Mouse (Mus musculus): ENCODE results near the gene Tat. TPM values are rescaled to one million over a fixed set of nuclear protein-coding genes. Genes with fewer than 3 reads are reported as not detected.
"Not testable (repeated sequence)": the region's sequence is repeated elsewhere in the genome, so short reads cannot be mapped to it uniquely, and the experiment has no call there.

Gene Tat
- polyA plus RNA-seq, 1 experiment = not detected

DNA sequence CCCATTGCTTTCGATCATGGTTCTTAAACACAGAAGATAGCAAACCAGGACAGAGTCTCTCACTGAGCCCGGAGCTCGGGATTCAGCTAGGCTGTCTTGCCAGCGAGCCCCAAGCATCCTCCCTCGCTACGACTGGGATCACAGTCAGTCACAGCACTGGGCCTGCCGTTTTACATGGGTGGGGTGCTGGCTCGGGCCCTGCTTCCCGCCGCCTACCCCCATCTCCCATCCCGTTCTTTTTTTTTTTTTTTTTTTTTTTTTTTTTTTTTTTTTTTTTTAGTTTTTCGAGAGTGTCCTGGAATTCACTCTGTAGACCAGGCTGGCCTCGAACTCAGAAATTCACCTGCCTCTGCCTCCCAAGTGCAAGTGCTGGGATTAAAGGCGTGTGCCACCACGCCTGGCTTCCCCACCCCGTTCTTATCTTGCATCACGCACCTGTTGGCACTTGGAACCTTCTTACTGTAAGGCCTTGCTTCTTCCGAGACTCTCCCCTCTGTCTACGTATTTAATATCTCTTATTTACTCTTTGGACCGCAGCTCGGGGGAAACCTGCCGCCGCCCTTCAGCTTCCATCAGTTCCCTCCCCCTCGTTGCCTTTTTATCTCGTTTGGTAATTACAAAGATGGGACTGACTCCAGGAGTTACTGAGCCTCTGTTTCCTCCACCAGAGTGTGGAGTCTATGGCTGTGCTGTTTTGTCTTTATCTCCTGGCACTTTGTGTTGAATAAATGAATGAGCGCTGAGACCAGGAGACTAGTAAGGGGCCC is 18.2 kb downstream of the Tat start:
- H3K36me3 ChIP-seq (ENCODE audit: control insufficient read depth, insufficient read depth) = no peaks in the 10 kb centered on the region
- no peaks in the 10 kb centered on the region for H3K79me3 ChIP-seq (ENCODE audit: low read depth)
- no peak overlapping the region for H3ac ChIP-seq (ENCODE audit: control insufficient read depth, insufficient read length, low read depth)
- TF ChIP-seq USF1 (IDR thresholded peaks at IDR 0.05; ENCODE audit: low read depth) (no peak), FOSL1 (IDR thresholded peaks at IDR 0.05; ENCODE audit: insufficient read depth, low read length, poor library complexity, severe bottlenecking) (no peak), CTCF (IDR thresholded peaks at IDR 0.05; ENCODE audit: control insufficient read depth, insufficient read depth, insufficient read length) (no peak), MYOG (IDR thresholded peaks at IDR 0.05; ENCODE audit: control insufficient read depth, extremely low read depth, insufficient read length) (no peak), CEBPB (IDR thresholded peaks at IDR 0.05; ENCODE audit: low read depth) (no peak), MYOD1 (IDR thresholded peaks at IDR 0.05; ENCODE audit: control insufficient read depth, insufficient read length, low read depth) (no peak), MAX (IDR thresholded peaks at IDR 0.05) (no peak)
- no peaks in the 10 kb centered on the region for H3K79me2 ChIP-seq (ENCODE audit: control insufficient read depth, insufficient read depth)
- peaks cover 17% of the 10 kb centered on the region for H3K27me3 ChIP-seq (ENCODE audit: control insufficient read depth, insufficient read depth, insufficient read length)
- H3K4me3 ChIP-seq (ENCODE audit: insufficient read depth, poor library complexity, severe bottlenecking) = no peak overlapping the region

DNA sequence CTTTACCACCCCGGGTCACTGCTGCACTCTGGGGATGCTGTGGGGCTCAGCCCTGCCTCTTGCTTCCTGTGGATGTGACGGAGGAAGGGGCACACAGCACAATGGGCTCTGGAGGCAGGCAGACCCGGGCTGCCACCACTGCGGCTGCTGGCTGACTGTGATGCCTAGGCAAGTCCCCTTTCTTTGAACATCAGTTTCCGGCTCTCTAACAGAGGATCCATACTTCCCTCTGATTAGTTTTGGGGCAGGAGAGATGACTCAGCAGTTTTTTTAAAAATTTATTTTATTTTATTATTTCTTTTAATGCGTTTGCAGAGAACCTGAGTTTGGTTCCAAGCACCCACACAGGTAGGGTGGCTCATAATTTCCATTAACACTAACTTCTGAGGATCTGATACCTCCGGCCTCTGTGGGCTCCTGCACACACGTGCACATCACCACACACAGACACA is 18.8 kb downstream of the Tat start:
- Histone ChIP-seq H3K27me3 (ENCODE audit: control insufficient read depth, insufficient read depth, insufficient read length) (peaks cover 15% of the 10 kb centered on the region), H3ac (ENCODE audit: control insufficient read depth, insufficient read length, low read depth) (no peak overlapping the region), H3K4me3 (ENCODE audit: insufficient read depth, poor library complexity, severe bottlenecking) (no peak overlapping the region), H3K79me3 (ENCODE audit: low read depth) (no peaks in the 10 kb centered on the region), H3K36me3 (ENCODE audit: control insufficient read depth, insufficient read depth) (no peaks in the 10 kb centered on the region), H3K79me2 (ENCODE audit: control insufficient read depth, insufficient read depth) (no peaks in the 10 kb centered on the region)
- no peak for TF ChIP-seq USF1 (IDR thresholded peaks at IDR 0.05; ENCODE audit: low read depth)
- TF ChIP-seq CTCF (IDR thresholded peaks at IDR 0.05; ENCODE audit: control insufficient read depth, insufficient read depth, insufficient read length) = no peak
- no peak for TF ChIP-seq CEBPB (IDR thresholded peaks at IDR 0.05; ENCODE audit: low read depth)
- no peak for TF ChIP-seq MAX (IDR thresholded peaks at IDR 0.05)
- no peak for TF ChIP-seq MYOG (IDR thresholded peaks at IDR 0.05; ENCODE audit: control insufficient read depth, extremely low read depth, insufficient read length)
- TF ChIP-seq MYOD1 (IDR thresholded peaks at IDR 0.05; ENCODE audit: control insufficient read depth, insufficient read length, low read depth) = no peak
- no peak for TF ChIP-seq FOSL1 (IDR thresholded peaks at IDR 0.05; ENCODE audit: insufficient read depth, low read length, poor library complexity, severe bottlenecking)

GRCm38 (mm10) chr8:110010868-110011267 is 20.6 kb downstream of the Tat start:
- no peaks in the 10 kb centered on the region for H3K36me3 ChIP-seq (ENCODE audit: control insufficient read depth, insufficient read depth)
- H3K79me3 ChIP-seq (ENCODE audit: low read depth) = no peaks in the 10 kb centered on the region
- H3K79me2 ChIP-seq (ENCODE audit: control insufficient read depth, insufficient read depth) = no peaks in the 10 kb centered on the region
- no peak overlapping the region for H3K4me3 ChIP-seq (ENCODE audit: insufficient read depth, poor library complexity, severe bottlenecking)
- TF ChIP-seq CEBPB (IDR thresholded peaks at IDR 0.05; ENCODE audit: low read depth) (no peak), USF1 (IDR thresholded peaks at IDR 0.05; ENCODE audit: low read depth) (peak; percentile 4), MYOG (IDR thresholded peaks at IDR 0.05; ENCODE audit: control insufficient read depth, extremely low read depth, insufficient read length) (no peak), MYOD1 (IDR thresholded peaks at IDR 0.05; ENCODE audit: control insufficient read depth, insufficient read length, low read depth) (no peak), CTCF (IDR thresholded peaks at IDR 0.05; ENCODE audit: control insufficient read depth, insufficient read depth, insufficient read length) (no peak), MAX (IDR thresholded peaks at IDR 0.05) (no peak), FOSL1 (IDR thresholded peaks at IDR 0.05; ENCODE audit: insufficient read depth, low read length, poor library complexity, severe bottlenecking) (no peak)
- peaks cover 18% of the 10 kb centered on the region for H3K27me3 ChIP-seq (ENCODE audit: control insufficient read depth, insufficient read depth, insufficient read length)
- H3ac ChIP-seq (ENCODE audit: control insufficient read depth, insufficient read length, low read depth) = no peak overlapping the region

DNA sequence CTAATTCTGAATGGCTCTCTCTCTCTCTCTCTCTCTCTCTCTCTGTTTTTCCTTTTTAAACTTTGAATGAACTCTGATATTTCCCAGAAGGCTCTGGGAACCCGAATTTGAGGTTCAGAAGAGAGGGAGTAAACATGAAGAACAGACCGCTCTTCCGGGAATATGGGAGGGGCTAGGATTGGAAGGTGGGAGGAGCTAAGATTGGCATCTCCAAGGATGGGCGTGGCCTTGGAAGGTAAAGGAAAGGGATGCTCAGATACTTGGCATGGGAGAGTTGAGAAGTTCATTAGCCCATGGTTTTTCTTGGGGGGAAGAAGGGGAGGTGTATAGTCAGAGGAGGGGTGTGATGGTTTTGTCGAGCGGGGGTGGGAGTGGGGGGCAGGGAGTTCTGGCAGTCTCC is 31.8 kb downstream of the Tat start:
- TF ChIP-seq CTCF (IDR thresholded peaks at IDR 0.05; ENCODE audit: control insufficient read depth, insufficient read depth, insufficient read length) (no peak), MAX (IDR thresholded peaks at IDR 0.05) (no peak)
- Histone ChIP-seq H3ac (ENCODE audit: control insufficient read depth, insufficient read length, low read depth) (no peak overlapping the region), H3K79me3 (ENCODE audit: low read depth) (no peaks in the 10 kb centered on the region), H3K36me3 (ENCODE audit: control insufficient read depth, insufficient read depth) (no peaks in the 10 kb centered on the region), H3K79me2 (ENCODE audit: control insufficient read depth, insufficient read depth) (no peaks in the 10 kb centered on the region), H3K4me3 (ENCODE audit: insufficient read depth, poor library complexity, severe bottlenecking) (no peak overlapping the region), H3K27me3 (ENCODE audit: control insufficient read depth, insufficient read depth, insufficient read length) (peaks cover 27% of the 10 kb centered on the region)

DNA sequence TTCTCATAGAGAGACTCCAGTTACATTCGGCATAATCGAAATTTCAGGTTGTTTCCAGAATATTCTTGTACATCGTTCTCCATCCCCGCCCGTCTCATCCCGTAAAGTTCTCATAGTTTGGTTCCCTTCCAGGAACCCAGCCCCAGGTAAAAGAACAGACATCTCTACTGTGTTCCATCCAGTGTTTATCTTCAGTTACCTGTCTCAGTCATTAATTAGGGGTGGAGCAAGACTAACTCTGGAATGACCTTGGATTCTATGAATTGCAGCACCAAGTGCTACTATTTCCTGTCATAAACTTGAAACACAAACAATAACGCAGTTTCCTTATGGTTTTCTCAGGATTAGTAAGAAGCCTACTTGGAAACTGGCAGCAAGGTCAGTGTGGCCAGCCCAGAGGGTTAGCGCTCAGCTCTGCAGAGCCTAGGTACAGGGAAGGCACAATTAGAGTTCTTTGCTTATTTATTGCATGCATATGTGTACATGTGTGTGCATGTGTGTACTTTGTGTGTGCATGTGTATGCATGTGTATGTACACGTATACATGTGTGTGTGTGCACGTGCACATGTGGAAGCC is 32.6 kb downstream of the Tat start:
- no peaks in the 10 kb centered on the region for H3K79me2 ChIP-seq (ENCODE audit: control insufficient read depth, insufficient read depth)
- no peaks in the 10 kb centered on the region for H3K36me3 ChIP-seq (ENCODE audit: control insufficient read depth, insufficient read depth)
- H3ac ChIP-seq (ENCODE audit: control insufficient read depth, insufficient read length, low read depth) = no peak overlapping the region
- no peaks in the 10 kb centered on the region for H3K79me3 ChIP-seq (ENCODE audit: low read depth)
- H3K27me3 ChIP-seq (ENCODE audit: control insufficient read depth, insufficient read depth, insufficient read length) = peaks cover 23% of the 10 kb centered on the region
- H3K4me3 ChIP-seq (ENCODE audit: insufficient read depth, poor library complexity, severe bottlenecking) = no peak overlapping the region
- TF ChIP-seq USF1 (IDR thresholded peaks at IDR 0.05; ENCODE audit: low read depth) (no peak), MAX (IDR thresholded peaks at IDR 0.05) (no peak), FOSL1 (IDR thresholded peaks at IDR 0.05; ENCODE audit: insufficient read depth, low read length, poor library complexity, severe bottlenecking) (no peak), CEBPB (IDR thresholded peaks at IDR 0.05; ENCODE audit: low read depth) (no peak), CTCF (IDR thresholded peaks at IDR 0.05; ENCODE audit: control insufficient read depth, insufficient read depth, insufficient read length) (no peak), MYOG (IDR thresholded peaks at IDR 0.05; ENCODE audit: control insufficient read depth, extremely low read depth, insufficient read length) (no peak), MYOD1 (IDR thresholded peaks at IDR 0.05; ENCODE audit: control insufficient read depth, insufficient read length, low read depth) (no peak)

DNA sequence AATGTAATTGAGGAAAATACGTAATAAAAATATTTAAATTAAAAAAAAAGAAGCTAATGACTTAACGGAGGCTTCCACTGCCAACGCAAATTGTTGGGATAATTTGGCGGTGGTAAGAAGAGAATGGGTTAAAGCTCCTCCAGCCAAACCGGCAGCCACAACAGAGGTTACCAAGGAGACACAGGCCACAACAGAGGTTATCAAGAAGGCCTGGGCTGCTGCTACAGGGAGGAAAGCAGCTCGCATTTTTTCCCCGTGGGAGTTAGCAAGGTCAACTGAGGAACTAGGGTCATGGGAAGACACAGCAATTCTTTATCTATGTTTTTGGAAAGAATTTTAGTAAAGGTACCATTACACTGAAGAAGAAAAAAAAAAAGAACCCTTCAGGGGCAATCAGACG is 43.5 kb downstream of the Tat start:
- H3K4me3 ChIP-seq (ENCODE audit: insufficient read depth, poor library complexity, severe bottlenecking); H3K79me3 ChIP-seq (ENCODE audit: low read depth); H3K79me2 ChIP-seq (ENCODE audit: control insufficient read depth, insufficient read depth); H3K36me3 ChIP-seq (ENCODE audit: control insufficient read depth, insufficient read depth); H3ac ChIP-seq (ENCODE audit: control insufficient read depth, insufficient read length, low read depth): not testable (repeated sequence)
- H3K27me3 ChIP-seq (ENCODE audit: control insufficient read depth, insufficient read depth, insufficient read length) = peaks cover 28% of the 10 kb centered on the region
